Mouse (Mus musculus) layer of hippocampus, postnatal 36 days (tissue): Measurements from ENCODE around the gene Cfap299. TPM values are rescaled to one million over a fixed set of nuclear protein-coding genes. Genes with fewer than 3 reads are reported as not detected.

Source experiments
- DNase-seq, 2 experiments: peaks; one replicate each; pipeline ENCODE4 v3.0.0; 2022
- total RNA-seq, 2 experiments: library from RNA; stranded (reverse); gene quantifications; 2 replicates each; pipeline ENCODE4 v1.2.3; 2021

The Cfap299 gene
- total RNA-seq, 2 experiments from 2014 or later: 0.70 TPM; not detected in 1

- DNase-seq: no peak
These were observed 47.6 kb downstream of the Cfap299 start for GRCm38 (mm10) chr5:98376799-98377090.

GRCm38 (mm10) chr5:98380360-98380759, 51.3 kb downstream of the Cfap299 start:
- no peak for DNase-seq

- no peak for DNase-seq
These were observed 58.0 kb downstream of the Cfap299 start for GRCm38 (mm10) chr5:98387054-98387453.

- no peak for DNase-seq
These were observed 73.1 kb downstream of the Cfap299 start for GRCm38 (mm10) chr5:98402165-98402564.

- DNase-seq: no peak
These were observed 81.0 kb downstream of the Cfap299 start for GRCm38 (mm10) chr5:98410060-98410459.

GRCm38 (mm10) chr5:98416385-98417145, 87.5 kb downstream of the Cfap299 start:
- no peak for DNase-seq

GRCm38 (mm10) chr5:98424965-98425364, 95.9 kb downstream of the Cfap299 start:
- DNase-seq: no peak

- DNase-seq: no peak
These were observed 97.0 kb downstream of the Cfap299 start for GRCm38 (mm10) chr5:98426112-98426511.

- DNase-seq: no peak
These were observed 101.0 kb downstream of the Cfap299 start for GRCm38 (mm10) chr5:98430060-98430459.

- no peak for DNase-seq
These were observed 109.6 kb downstream of the Cfap299 start for GRCm38 (mm10) chr5:98438686-98439085.

- no peak for DNase-seq
These were observed 117.8 kb downstream of the Cfap299 start for GRCm38 (mm10) chr5:98446771-98447462.

GRCm38 (mm10) chr5:98449873-98450272, 120.8 kb downstream of the Cfap299 start:
- no peak for DNase-seq

GRCm38 (mm10) chr5:98466882-98467535, 137.9 kb downstream of the Cfap299 start:
- DNase-seq: no peak

GRCm38 (mm10) chr5:98470052-98470451, 140.9 kb downstream of the Cfap299 start:
- DNase-seq: no peak

GRCm38 (mm10) chr5:98476539-98476938, 147.4 kb downstream of the Cfap299 start:
- no peak for DNase-seq

- DNase-seq: no peak
These were observed 148.2 kb downstream of the Cfap299 start for GRCm38 (mm10) chr5:98477261-98477660.

- DNase-seq: no peak
These were observed 154.4 kb downstream of the Cfap299 start for GRCm38 (mm10) chr5:98483507-98483906.

- DNase-seq: no peak
These were observed 156.1 kb downstream of the Cfap299 start for GRCm38 (mm10) chr5:98485189-98485588.

GRCm38 (mm10) chr5:98498317-98498716, 169.2 kb downstream of the Cfap299 start:
- DNase-seq: no peak

- DNase-seq: no peak
These were observed 187.1 kb downstream of the Cfap299 start for GRCm38 (mm10) chr5:98516214-98516613.

- DNase-seq: no peak
These were observed 191.0 kb downstream of the Cfap299 start for GRCm38 (mm10) chr5:98520118-98520517.

- no peak for DNase-seq
These were observed 193.3 kb downstream of the Cfap299 start for GRCm38 (mm10) chr5:98522270-98522977.

- DNase-seq: no peak
These were observed 193.9 kb downstream of the Cfap299 start for GRCm38 (mm10) chr5:98523050-98523449.
